Mouse (Mus musculus) G1E-ER4 (cell line): ENCODE results near the gene Phf13. TPM values are rescaled to one million over a fixed set of nuclear protein-coding genes. Genes with fewer than 3 reads are reported as not detected.
A peak's percentile ranks its signal among the peaks of the same experiment; 100 is the strongest.

ENCODE experiments used
- GATA1 ChIP-seq: IDR thresholded peaks from one replicate; pipeline ENCODE4 v1.8.0; 2012; ENCODE audit warnings: low read length, inconsistent platforms
- polyA plus RNA-seq: library from polyadenylated mRNA; stranded (reverse); fragments of >175 nt; gene quantifications from 2 replicates; pipeline ENCODE4 v1.2.3, GENCODE M21; 2012

The Phf13 gene
- polyA plus RNA-seq, 1 experiment: 4.1 TPM

DNA sequence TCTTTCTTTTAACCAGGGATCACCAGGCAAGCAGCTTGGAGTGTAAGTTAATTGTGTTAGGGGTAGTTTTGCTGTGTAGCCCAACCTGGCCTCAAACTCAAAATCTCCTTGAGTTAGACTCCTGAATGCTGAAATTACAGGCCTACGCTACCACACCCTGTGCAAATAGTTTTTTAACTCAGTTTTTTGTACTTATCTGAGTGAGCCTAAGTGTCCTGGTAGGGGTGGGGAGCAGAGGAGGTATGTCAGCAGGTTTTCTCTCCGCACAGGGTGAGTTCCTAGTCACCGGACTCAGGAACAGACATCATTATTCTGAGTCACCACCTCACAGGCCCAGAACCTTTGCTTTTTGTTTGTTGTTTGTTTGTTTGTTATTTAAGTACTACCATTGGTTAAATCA is 6.0 kb upstream of the Phf13 start:
- TF ChIP-seq GATA1: no peak

DNA sequence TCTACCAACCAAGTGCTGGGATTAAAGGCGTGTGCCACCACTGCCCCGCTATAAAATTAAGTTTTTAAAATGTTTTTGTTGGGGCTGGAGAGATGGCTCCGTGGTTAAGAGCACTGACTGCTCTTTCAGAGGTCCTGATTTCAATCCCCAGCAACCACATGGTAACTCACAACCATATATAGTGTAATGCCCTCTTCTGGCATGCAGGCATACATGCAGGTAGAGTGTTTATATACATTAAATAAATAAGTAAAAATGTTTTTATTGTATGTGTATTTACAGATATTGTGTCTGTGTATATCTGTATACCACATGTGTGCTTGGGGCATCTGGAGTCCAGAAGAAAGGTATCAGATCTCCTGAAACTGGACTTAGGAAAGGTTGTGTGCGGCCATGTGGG is 5.3 kb upstream of the Phf13 start:
- TF ChIP-seq GATA1: no peak

DNA sequence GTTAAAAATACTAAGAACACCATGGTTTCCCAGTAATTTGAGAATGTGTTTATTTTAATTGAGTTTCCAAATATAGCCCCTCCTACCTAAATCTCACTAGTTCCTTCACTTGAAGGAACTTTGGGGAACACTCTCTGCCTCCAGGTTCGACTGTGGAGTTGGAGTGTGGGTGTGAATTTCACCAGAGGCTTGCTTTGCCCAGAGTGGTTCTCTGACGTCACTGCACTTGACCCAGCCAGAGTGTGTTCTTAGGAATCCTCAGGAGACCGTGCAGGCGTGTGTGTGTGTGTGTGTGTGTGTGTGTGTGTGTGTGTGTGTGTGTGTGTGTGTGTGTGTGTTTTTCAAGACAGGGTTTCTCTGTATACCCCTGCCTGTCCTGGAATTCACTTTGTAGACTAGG is 4.8 kb upstream of the Phf13 start:
- no peak for TF ChIP-seq GATA1

DNA sequence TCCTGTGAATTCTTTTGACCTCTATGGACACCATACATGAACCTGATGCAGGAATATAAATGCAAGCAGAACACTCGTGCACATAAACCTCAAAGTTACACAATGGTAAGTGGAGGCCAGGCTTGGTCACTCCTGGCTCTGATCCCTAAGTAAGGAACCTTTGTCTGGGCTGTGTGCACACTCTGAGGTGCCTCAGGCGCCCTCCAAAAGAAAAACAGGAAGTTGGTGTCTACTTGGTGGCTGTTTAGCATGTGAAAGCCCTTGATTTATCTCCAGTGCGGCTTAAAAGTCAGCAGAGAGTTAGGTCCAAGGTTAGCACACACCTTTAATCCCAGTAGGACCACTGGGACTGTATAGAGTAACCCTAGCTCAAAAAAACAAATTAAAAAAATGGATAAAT is 3.4 kb upstream of the Phf13 start:
- no peak for TF ChIP-seq GATA1

DNA sequence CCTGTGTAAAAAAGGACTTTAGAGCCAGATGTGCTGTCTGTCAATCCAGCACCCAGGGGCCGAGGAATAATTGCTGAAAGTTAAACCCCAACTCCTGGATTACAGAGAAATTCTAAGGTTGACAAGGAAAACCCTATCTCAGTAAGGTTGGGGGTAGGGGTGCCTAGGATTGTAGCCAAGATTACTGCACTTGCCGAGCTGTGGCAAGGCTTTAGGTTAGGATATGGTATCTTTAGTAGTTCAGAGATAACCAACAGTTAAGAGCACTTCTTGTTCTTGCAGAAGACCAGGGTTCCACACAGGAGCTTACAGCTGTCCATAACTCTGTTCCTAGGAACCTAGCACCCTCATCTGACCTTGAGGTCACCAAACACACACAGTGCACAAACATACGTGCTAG is 1.6 kb upstream of the Phf13 start:
- TF ChIP-seq GATA1: no peak

DNA sequence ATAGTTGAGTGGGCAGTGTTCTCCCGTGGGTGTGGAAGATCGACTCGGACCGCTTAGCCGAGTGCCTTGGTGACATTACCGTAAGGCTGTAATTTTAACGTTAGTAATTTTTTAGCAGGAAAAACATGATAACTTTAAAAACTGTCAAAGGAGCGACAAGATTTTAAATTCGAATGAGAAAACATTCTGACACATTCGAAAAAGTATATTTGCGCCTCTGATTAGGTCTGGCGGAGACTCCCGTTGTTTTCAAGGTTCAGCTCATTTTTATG is 829 bp upstream of the Phf13 start:
- no peak for TF ChIP-seq GATA1

DNA sequence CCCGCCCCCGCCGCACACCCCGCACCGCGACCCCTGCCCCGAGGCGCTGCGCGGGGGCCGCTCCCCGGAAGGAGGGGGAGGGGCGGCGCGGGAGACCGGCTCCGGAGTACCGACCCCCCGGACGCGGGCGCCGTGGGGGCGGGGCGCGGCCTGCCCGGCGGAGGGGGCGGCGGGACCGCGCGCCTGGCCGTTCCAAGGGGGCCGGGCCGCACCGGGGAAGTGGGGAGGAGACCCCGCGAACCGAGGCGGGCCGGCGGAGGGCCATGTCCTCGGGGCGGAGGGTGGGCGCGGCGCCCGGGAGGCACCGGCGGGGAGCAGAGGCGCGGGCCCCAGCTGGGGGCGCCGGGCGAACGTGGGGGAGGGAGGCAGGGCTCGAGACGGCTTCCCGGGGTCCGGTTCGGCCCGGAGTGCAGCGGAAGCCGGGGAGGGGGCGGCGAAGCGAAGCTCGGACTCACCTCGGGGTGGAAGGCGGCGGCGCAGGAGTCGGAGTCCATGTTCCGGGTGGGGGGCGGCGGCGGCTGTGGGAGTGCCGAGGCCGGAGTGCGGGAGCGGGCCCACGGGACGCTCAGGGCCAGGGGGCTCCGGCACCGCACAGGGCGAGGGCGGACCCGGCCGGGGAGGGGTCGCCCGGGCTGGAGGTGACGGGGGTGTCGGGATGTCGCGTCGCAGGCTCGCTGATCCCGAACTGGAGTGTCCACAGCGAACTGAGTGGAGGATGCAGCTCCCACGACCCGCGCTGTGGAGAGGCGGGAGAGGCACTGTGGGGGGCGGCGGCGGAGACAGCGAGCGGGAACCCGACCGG is 486 bp downstream of the Phf13 start:
- no peak for TF ChIP-seq GATA1

DNA sequence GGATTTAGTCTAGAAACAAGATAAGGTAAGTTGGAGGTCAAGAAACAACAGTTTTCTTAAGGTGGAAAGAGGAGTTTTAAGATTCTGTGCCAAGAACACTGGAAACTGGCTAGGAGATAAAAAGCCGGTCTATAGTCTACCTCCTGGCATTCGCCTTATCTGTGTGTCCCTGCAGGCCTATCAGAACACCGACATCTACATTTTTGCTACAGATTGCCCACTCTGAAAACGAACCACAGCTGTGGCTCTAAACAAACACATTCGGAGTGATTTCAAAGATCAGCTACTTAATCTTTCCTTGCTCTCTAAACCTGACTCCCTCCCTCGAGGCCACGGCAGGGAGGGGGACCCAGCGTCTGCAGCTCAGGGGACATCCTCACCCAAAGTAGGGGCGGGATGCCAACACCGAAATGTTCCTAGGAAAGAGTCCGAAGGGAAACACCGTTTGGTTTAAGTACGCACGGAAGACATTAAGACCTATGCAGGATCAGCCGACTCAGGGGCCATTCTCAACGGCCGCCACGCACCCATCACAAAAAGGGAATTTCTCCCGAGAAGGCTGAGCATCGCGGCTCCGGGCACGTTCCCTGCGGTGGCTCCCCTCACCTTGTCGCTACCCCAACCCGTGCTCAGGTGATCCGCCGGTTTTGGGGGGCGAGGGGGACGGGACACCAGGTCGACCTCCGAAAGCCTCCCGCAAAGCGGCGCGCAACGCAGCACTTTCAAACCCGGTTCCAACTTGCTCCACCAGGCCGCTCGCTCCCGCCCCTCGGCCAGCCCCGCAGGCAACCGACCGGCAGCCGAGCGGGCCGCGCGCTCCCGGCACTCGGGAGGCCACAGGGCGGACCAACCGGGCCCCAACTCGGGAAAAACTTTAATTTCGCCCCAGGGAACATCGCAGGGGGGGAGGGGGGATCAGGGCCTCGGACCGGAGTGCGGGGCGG is 1.6 kb downstream of the Phf13 start:
- TF ChIP-seq GATA1: peak; percentile 68

DNA sequence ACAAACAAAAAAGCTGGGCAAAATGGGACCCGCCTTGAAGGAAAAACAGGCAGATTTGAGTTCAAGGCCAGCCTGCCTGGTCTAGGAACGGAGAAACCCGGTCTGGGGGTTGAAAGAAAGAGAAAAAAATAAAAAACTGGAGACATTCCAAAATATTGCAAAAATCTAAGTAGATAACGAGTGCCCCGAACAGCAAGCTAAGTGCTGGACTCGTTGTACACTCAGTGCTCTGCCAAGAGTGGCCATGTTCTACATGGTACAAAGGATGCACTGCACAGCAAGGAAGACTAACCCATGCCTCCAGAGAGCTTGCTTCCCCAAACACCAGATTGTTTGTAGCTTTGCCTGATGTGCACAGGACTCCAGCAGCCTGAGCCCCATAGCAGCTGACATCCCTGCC is 3.0 kb downstream of the Phf13 start:
- TF ChIP-seq GATA1: no peak

DNA sequence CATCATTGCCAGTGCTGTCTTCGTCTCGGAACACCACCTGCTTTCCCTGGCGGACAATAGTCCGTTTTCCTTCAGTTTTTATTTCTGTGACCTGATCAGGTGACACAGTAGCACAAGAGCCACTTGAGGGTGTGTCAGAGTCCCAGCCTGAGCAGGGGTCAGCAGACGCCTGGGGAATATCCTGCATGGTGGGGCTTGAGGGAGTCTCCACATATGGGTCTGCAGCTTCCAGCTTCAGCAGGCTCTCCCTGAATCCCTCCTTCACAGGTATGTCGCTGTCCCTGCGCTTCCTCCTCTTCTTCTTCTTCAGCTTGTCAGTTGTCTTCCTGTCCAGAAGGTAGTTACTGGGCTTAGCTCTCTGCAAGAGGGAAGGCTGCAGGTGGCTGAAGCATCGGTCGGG is 4.0 kb downstream of the Phf13 start:
- TF ChIP-seq GATA1: no peak

DNA sequence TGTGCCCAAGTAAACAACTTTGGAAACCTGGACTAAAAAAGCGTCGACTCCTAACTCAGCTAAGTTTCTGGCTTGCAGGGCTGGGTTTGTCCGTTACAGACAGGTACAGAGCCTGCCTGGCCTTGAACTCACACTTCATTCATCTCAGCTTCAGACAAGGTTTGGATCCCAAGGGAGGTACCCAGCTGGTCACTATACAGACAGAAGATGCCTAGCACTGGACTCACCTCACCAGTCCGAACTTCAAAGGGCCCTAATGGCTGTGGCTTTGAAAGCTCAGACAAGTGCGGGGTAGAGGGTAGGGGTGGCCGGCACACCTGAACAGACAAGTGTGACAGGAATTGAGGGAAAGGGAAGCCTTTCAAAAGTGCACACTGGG is 7.0 kb downstream of the Phf13 start:
- no peak for TF ChIP-seq GATA1

DNA sequence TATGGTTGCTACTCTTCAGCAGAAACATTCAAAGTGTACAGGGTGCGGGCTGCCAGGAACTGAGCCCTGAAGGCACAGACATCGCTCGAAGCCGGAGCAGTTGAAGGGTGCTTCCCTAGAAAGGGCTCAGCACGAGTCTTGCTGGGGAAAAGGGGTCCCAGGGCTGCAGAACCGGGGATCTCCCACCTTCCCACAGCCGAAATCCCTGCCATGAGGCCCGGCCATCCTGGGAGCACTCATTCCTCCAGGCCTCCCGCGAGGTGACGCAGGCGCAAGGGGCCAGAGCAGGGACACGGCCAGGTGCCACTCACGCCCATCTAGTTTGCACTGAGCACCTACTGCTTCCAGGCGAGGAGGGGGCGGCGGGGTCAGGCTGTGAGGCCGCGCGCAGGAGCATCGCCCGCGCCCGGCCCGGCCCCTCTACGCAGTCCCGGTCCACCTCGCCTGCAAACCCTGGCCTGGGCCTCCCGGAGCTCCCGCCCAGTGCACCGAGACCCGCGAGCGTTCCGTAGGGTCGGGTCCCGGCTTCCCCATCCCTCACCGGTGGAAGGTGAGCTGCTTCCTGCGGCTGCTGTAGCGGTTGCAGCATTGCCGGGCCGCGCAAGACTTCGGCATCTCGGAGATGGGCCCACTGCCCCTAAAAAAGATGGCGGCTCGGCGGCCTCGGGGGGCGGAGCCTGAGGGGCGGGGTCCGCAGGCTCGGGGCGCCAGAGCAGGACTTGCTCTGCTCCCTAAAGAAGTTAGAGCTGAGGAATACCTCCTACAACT is 7.5 kb downstream of the Phf13 start, which contains the start of gene Thap3:
Gene Thap3 (minus strand): TSS at position 656 of the 768 bp plus-strand sequence.
- TF ChIP-seq GATA1: no peak

DNA sequence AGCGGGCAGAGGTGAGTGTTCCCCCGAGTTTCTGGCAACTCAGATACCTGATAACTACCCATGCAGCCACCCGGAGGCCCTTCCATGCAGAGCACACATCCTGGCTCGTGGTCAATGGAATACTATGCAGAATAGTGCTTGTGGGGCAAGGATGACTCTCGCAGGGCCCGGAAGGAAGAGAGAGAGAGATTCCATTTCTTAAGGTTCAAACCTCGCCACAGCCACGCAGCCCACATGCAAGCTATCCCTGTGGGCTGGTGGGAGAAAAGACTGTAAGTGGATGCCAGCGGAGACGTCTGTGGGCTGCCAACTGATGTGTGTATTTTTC is 8.1 kb downstream of the Phf13 start:
- TF ChIP-seq GATA1: no peak

DNA sequence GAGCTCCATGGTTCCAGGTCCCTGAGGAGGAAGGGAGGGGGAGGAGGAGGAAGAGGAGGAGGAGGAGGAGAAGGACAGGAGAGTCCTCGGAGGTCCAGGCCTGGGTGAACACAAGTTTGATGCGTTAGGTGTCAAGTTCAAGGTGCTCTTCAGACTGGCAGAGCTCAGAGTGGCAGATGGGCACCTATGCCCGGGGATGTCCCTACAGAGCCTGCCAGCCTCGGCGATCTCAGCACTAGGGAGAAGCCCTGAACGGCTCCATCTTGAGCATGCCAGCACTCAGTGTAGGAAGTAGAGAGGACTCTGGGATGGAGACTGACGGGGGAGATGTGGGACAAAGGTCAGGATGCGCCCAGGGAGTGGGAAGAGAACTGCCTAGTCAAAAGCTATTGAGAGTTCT is 9.4 kb downstream of the Phf13 start:
- TF ChIP-seq GATA1: no peak

DNA sequence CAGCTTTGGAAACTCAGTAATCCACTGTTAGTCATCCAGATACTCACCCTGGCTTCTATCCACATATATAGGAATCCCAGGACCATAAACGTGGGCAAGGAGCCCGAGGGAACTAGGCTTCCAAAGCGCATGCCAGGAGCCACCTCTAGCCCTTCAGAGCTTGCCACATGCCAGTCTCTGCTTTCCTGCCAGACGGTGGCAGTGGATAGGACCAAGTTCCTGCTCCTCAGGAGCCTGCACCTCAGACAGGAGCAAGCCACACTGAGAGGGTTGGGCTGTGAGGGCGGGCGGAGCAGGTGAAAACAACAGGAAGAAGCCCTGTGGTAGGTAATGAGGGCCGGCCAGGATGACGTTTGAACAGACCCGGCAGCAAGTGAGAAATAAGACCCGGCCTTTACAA is 10.2 kb downstream of the Phf13 start:
- TF ChIP-seq GATA1: no peak

DNA sequence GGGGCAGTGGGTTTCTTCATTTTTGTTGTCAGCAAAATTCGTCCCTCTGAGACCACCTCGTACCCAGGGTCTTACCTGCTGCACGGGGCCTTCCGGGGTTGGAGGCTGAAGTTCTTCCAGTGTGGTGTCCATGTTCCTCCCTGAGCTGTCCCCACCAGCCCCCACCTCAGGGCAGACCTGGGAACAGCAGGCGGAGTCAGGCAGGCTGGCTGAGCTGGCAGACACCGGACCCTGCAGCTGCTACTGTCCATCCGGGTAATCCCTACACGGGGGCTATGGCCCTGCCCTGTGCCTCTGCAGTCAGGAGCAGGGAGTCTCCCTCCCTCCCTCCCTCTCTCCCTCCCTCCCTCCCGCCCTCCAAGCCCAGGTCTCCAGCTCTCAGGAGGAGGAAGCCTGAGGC is 12.5 kb downstream of the Phf13 start:
- no peak for TF ChIP-seq GATA1
